Mouse (Mus musculus) Patski (cell line): ENCODE data around the gene Tspoap1. TPM values are rescaled to one million over a fixed set of nuclear protein-coding genes. Genes with fewer than 3 reads are reported as not detected.

Experiments used
- ATAC-seq: fragments of 100-300 bp; one replicate; pipeline ENCODE4 v1.8.0; 2021
- CTCF ChIA-PET: fragments of 350-600 bp; sonication (Branson Sonifier 250); formaldehyde crosslinking; loops from one replicate; lab custom pipeline; 2022; ENCODE audit warnings: inconsistent platforms; lab: Charles Lee
- POLR2A ChIA-PET: fragments of 350-600 bp; sonication (Branson Sonifier 250); formaldehyde crosslinking; loops from one replicate; lab custom pipeline; 2022; ENCODE audit warnings: antibody characterized with exemption, inconsistent platforms; lab: Charles Lee
- DNase-seq: peaks from one replicate; pipeline ENCODE4 v3.0.0-alpha.2; 2011; ENCODE audit warnings: low read depth, low spot score
- H3K27me3 ChIP-seq: fragments of 371-371 bp; one replicate; pipeline ENCODE4 v1.5.1; 2021
- CTCF ChIP-seq: fragments of 100-300 bp; IDR thresholded peaks from one replicate; pipeline ENCODE4 v1.5.1; 2021
- in situ Hi-C: fragments of 300-500 bp; cut with MboI; formaldehyde crosslinking; loops from 3 replicates; pipeline ENCODE4 v1.11.1; 2018; ENCODE audit warnings: low pct_unique_long_range_greater_than_20kb, mixed read lengths
- polyA plus RNA-seq: library from polyadenylated mRNA; unstranded; gene quantifications from one replicate; pipeline ENCODE4 v1.2.3, GENCODE M21; 2021

Gene Tspoap1
- polyA plus RNA-seq, 1 experiment from 2014 or later = 9.5 TPM

DNA sequence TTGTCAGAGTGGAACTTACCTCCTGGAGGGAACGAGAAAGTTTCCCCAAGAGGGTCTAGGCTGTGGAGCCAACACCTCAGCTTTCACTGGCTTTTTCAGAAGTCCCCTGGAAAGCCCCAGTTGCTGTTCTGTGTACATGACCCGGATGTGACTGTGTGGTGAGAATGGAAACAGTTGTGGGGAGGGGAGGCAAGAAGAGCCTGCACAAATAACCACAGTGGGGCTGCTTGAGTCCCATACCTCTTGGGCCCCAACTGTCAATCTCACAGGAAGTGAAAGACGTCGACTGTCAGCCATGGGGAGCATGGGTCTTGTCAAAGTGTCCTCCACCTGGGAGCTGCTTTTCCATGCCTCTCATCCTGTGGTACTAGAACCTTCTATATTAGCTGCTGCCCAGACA lies 15.4 kb upstream of the Tspoap1 start:
- no peak for DNase-seq
- no peak for TF ChIP-seq CTCF
- in situ Hi-C loops = no loop called here
- CTCF ChIA-PET = no interaction called here
- POLR2A ChIA-PET = interaction anchor here (0.5 kb wide), 1 partner anchor 553 kb away, joined by 3 read pairs; no protein-coding TSS in a partner anchor
- H3K27me3 ChIP-seq = no peaks in the 10 kb centered on the region
- no peak for ATAC-seq

DNA sequence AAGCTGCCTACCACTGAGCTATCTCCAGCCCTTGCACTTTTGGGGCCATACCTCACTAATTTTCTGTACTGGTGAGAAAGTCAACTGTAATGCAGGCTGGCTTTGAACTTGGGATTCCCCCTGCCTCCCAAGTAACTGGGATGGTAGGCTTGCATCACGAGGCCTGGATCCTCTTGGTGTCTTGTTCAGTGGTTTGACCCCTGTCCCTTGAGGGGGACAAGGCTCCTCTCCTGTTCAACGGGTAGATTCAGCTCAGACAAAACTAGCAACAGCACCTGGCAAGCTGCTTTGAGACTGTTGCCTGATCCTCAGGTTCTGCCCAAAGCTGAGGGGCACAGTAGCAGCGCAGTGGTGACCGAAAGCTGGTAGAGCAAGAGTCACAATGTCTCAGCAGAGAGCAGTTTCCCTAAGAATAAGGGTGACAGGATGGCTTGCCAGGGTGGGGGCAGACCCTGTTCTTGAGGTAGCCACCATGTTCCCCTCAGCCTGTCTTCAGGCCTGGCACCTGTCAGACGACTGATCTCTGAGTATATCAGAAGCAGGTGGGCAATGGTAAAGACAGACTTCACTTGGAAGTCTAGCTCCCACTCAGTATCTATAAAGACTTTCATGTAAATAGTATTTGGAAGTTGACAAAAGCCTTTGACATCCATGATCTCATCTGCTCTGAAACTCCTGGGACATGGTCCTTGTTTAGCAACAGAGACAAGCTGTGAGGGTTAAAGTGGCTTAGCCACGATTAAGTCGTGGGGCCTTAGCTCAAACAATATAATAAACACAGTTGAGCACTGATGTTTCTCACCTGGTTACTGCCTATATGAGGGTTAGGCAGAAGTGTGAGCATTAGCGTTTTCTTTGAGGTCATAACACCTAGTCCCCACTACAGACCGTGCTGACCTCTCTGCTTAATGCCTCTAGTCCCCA lies 14.4 kb upstream of the Tspoap1 start:
- no peak for ATAC-seq
- CTCF ChIA-PET = interaction anchor here (1.9 kb wide), 1 partner anchor 83 kb away, joined by 5 read pairs; the partner anchor contains the start of gene Rnf43

DNA sequence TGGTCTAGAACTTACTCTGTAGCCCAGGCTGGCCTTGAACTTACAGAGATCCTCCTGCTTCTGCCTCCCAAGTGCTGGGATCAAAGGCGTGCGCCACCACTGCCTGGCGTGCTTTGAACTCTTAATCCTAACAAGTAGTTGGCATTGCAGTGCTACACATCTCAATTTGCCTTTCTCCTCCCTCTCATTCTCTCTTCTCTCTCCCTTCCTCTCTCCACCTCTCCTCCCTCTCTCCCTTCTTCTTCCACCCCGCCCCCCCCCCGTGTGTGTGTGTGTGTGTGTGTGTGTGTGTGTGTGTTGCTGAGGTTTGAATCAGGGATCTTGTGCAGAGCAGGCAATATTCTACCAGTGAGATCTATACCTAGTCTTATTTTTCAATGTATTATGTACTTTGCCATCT lies 13.0 kb upstream of the Tspoap1 start:
- no peak for ATAC-seq
- CTCF ChIA-PET = interaction anchor here (1.9 kb wide), 1 partner anchor 85 kb away, joined by 5 read pairs; the partner anchor contains the start of gene Rnf43
- in situ Hi-C loops = no loop called here
- no peaks in the 10 kb centered on the region for H3K27me3 ChIP-seq
- POLR2A ChIA-PET = no interaction called here
- DNase-seq = no peak
- no peak for TF ChIP-seq CTCF

More for the DNA sequence above, 14.4 kb upstream of the Tspoap1 start:
- no peak for TF ChIP-seq CTCF
- no peak for DNase-seq
- POLR2A ChIA-PET = no interaction called here
- H3K27me3 ChIP-seq = no peaks in the 10 kb centered on the region
- in situ Hi-C loops = no loop called here

DNA sequence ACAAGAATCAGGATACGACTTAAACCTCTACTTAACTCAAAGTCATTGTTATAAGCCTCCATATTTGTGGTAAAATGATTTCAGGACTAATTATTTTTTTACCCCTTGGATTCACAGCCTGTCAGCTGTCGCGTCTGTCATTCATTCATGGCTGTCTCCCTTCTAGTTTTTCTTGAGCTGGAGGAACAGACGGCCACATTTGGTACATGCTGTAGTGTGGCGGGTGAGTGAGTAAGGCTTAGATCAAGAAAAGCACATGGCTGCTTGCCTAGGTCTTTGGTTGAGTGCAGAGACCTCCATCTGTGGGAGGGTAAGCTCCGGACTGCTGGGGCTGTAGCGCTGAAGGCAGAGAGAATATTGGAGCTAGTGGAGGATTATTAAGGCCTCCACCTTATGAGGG lies 12.6 kb upstream of the Tspoap1 start:
- no peak for ATAC-seq
- DNase-seq = no peak
- POLR2A ChIA-PET = no interaction called here
- in situ Hi-C loops = no loop called here
- no peaks in the 10 kb centered on the region for H3K27me3 ChIP-seq
- CTCF ChIA-PET = no interaction called here
- TF ChIP-seq CTCF = no peak

DNA sequence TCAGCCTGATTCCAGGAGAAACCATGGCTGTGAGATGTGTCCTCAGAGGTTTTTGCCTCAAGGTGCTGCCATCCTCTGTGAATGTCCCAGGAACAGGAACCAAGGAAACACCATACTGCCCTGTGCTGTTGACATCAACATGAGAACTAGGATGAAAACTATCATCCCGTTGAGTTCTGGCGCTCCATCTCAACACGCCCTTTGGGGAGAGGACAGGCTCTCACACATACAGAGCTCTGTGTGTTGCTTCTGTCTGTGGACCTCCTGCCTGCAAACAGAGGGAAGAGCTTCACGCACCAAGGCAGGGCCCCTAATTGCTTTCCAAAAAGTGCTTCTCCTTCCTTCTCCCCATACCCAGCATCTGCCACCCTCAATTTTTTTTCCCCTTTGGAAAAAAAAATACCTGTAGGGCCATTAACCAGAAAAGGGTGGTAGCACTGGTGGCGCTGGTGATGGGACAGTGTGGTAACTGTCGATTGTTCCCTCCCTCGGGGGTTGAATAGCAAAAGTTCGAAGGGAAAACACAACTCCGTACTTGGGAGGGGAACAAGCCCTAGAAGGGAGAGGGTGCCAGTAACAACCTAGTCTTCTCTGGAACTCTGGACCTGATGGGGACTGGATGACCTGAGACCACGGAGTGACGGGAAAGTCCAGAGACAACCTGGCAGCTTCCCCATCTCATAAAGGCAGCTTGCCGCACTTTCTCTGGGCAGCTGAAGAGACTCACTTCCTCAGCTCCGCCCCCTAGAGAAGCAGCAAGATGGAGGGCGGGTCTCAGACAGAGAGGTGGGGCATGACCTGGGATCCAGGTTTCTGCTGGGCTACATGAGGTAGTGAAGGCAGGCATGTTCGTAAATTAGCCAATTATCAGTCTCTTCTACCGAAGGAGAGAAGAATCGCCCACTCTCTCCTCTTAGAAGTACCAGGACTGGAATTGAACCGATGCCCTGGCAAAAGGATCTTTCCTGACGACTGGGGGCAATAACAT lies 11.9 kb upstream of the Tspoap1 start:
- no peak for TF ChIP-seq CTCF
- in situ Hi-C loops = no loop called here
- ATAC-seq (no peak), DNase-seq (no peak)
- ChIA-PET POLR2A (no interaction called here), CTCF (no interaction called here)
- H3K27me3 ChIP-seq = no peaks in the 10 kb centered on the region

DNA sequence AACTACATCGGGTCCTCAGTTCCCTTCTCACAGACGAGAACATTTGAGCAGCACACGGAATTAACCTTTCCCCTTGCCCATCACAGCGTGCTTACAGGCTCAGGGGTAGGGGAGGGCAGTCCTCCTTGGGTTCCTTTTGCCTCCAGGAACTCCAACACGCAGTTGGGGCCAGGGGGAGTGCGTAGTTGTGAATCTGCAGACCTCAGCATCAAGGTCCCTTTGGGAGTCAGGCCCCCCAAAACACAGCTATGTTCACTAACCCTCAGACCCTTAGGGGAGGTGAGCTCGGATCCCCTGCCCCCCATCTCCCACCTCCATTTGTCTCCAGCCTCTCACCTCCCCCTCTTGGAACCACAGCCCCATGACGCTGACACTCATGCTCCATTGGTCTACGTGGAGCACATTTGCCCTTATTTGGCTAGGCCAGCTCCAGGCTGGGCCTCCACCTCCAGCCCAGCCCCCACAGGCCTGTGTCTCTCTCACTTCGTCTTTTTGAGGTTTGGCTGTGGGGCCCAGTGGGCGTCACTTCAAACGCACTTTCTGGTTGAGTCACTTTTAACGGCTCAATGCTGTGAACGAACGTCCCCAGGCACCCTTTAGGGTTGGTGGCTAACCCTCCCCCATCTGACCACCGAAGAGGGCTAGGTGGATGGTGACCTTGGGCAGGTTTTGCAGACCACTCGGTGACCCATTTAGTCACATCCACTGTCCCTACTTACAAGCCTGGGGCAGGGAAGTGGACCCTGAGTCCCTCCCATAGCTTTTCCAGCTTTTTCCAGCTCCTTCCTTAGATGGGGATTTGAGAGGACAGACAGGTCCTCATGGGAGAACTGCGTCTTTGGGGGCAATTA lies 10.9 kb upstream of the Tspoap1 start:
- TF ChIP-seq CTCF = no peak
- ChIA-PET POLR2A (interaction anchor here (1.7 kb wide), 1 partner anchor 9 kb away, joined by 4 read pairs; no protein-coding TSS in a partner anchor), CTCF (interaction anchor here (1.1 kb wide), 1 partner anchor 37 kb away, joined by 3 read pairs; no protein-coding TSS in a partner anchor)
- in situ Hi-C loops = no loop called here
- H3K27me3 ChIP-seq = no peaks in the 10 kb centered on the region
- ATAC-seq (peak; percentile 42), DNase-seq (no peak)

DNA sequence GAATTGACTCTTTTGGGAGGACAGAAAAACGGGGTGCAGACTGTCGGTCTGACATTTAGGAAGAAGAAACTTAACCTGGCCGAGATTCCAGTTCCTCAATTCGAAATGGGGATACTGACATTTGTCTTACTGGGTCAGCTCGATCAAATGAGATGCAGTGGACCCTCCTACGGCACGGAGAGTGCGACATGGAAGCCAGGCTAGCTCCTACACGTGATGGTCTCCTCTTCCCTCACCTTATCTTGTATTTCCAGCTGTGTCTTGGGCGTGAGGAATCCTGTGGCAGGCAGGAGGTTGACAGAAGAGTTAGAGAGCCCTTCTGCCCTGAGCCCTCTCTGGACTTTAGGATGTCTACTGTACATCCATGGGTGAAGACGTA lies 10.3 kb upstream of the Tspoap1 start:
- no peak for TF ChIP-seq CTCF
- DNase-seq = no peak
- no peaks in the 10 kb centered on the region for H3K27me3 ChIP-seq
- ATAC-seq = no peak
- POLR2A ChIA-PET = interaction anchor here (0.5 to 1.7 kb wide), 2 partner anchors 9 to 324 kb away, joined by 4 to 7 read pairs; no protein-coding TSS in a partner anchor
- CTCF ChIA-PET = interaction anchor here (1.1 kb wide), 1 partner anchor 37 kb away, joined by 3 read pairs; no protein-coding TSS in a partner anchor
- in situ Hi-C loops = no loop called here

DNA sequence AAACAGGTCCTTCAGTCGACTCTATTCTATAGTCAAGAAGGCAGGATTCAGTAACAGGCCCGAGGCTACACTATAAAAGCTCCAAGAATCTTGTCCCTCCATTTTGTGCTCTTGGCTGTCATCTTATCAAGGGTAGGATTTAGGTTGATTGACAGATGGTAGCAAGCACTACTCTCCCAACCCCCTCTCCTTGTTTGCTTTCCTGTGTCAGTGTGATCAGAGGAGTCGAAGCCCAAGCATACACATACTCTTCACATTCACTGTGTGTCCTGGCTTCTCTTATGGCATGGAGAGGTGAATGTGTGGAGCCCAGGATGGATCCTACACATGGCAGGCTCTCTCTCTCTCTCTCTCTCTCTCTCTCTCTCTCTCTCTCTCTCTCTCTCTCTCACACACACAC lies 9.8 kb upstream of the Tspoap1 start:
- ChIA-PET POLR2A (interaction anchor here (0.5 to 1.7 kb wide), 2 partner anchors 10 to 324 kb away, joined by 4 to 7 read pairs; no protein-coding TSS in a partner anchor), CTCF (interaction anchor here (1.1 kb wide), 1 partner anchor 36 kb away, joined by 3 read pairs; no protein-coding TSS in a partner anchor)
- no peak for DNase-seq
- in situ Hi-C loops = no loop called here
- no peak for TF ChIP-seq CTCF
- H3K27me3 ChIP-seq = no peaks in the 10 kb centered on the region
- no peak for ATAC-seq

DNA sequence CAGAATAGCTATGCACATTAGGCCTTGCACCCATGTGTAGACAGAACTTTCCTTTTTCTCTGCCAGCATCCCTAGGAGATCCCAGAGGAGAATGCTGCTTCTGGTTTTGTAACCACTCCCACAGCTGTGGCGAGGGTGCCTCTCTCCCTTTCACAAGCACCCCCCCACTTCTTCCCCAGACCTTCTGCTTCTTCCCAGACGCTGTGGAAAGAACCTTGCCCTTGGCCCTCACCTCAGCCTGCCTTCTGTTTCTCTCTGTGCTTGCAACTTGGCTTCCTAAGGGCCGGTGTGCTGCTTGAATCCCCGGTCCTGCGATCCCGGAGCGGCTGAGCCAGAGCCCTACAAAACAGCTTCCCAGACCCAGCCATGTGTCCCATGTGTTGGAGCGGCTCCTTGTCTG lies 9.3 kb upstream of the Tspoap1 start:
- CTCF ChIA-PET = no interaction called here
- DNase-seq = no peak
- ATAC-seq = no peak
- no peaks in the 10 kb centered on the region for H3K27me3 ChIP-seq
- no peak for TF ChIP-seq CTCF
- POLR2A ChIA-PET = interaction anchor here (1.7 kb wide), 1 partner anchor 10 kb away, joined by 4 read pairs; no protein-coding TSS in a partner anchor
- in situ Hi-C loops = no loop called here
